In genomic region chr5:43892386-43892785, GRCm38 (mm10) we compare ENCODE assay signal across 9 mouse cellular contexts. TPM values are rescaled to one million over a fixed set of nuclear protein-coding genes. Genes with fewer than 3 reads are reported as not detected.
DNase-seq lines count a peak whose midpoint lies in the region; ATAC-seq and TF ChIP-seq lines count a peak whose summit lies in the region.
"Had no signal": no experiment of that assay in that cellular context is flagged by ENCODE, and none has a peak within 500 bp of the region (broad histone marks: within the 10 kb centered on the region; RNA-seq: fewer than 3 reads in every experiment).

No protein-coding gene starts in this region.

- H3K9me3 ChIP-seq in hindbrain, postnatal 0 days (ENCODE audit: low read length), result no peaks in the 10 kb centered on the region
- H3K9me3 ChIP-seq in hindbrain, embryonic 10.5 days, result no peaks in the 10 kb centered on the region
- no peaks in the 10 kb centered on the region for H3K9me3 ChIP-seq in embryonic facial prominence, embryonic 11.5 days (replicated peaks; ENCODE audit: control insufficient read depth, low read length)

- no peak overlapping the region for H3K4me2 ChIP-seq in hindbrain, postnatal 0 days (ENCODE audit: low read depth, low read length)
- H3K4me2 ChIP-seq in embryonic facial prominence, embryonic 11.5 days (ENCODE audit: low read depth, low read length), result no peak overlapping the region

- no peaks in the 10 kb centered on the region for H3K4me1 ChIP-seq in hindbrain, postnatal 0 days (ENCODE audit: insufficient read depth, low read length)
- H3K4me1 ChIP-seq in hindbrain, embryonic 10.5 days (replicated peaks), result no peaks in the 10 kb centered on the region; the same call in 1 of the 2 replicates
- H3K4me1 ChIP-seq in embryonic facial prominence, embryonic 11.5 days (ENCODE audit: control insufficient read depth, insufficient read depth, low read length), result no peaks in the 10 kb centered on the region

- H3K9ac ChIP-seq in hindbrain, postnatal 0 days (replicated peaks; ENCODE audit: low read length), result no peak overlapping the region
- H3K9ac ChIP-seq in embryonic facial prominence, embryonic 11.5 days (replicated peaks; ENCODE audit: low read length), result no peak overlapping the region

- no peak for ATAC-seq in hindbrain, postnatal 0 days
- peak; percentile 58 for ATAC-seq in CD4-positive, CD25-positive, alpha-beta regulatory T cell, adult 4 months
- ATAC-seq in embryonic facial prominence, embryonic 11.5 days (replicated peaks; ENCODE audit: insufficient number of reproducible peaks, low FRiP score, low TSS enrichment, low read depth), result no peak

- DNase-seq in hindbrain, postnatal 0 days (ENCODE audit: low spot score), result peak; percentile 65
- DNase-seq in hindbrain, embryonic 10.5 days (ENCODE audit: low spot score), result no peak
- peak; percentile 68 for DNase-seq in 416B (ENCODE audit: low read depth)
- DNase-seq in embryonic facial prominence, embryonic 11.5 days (ENCODE audit: low spot score), result peak; percentile 83
- peak; percentile 16 to 62 for DNase-seq in layer of hippocampus, postnatal 14 days (ENCODE audit: low spot score in 2 of 2)
- peak; percentile 40 for DNase-seq in thymus, postnatal 25 days
- no peak for DNase-seq in cerebellum, adult 11 months

- WGBS in hindbrain, postnatal 0 days, result 22% methylated on average over 1 of the region's 1 CpGs
- 20% methylated on average over 1 of the region's 1 CpGs for WGBS in hindbrain, embryonic 10.5 days
- 17% methylated on average over 1 of the region's 1 CpGs for WGBS in embryonic facial prominence, embryonic 11.5 days

- no peak overlapping the region for H3K4me3 ChIP-seq in hindbrain, postnatal 0 days (ENCODE audit: low read length)
- no peak overlapping the region for H3K4me3 ChIP-seq in hindbrain, embryonic 10.5 days
- H3K4me3 ChIP-seq in embryonic facial prominence, embryonic 11.5 days (ENCODE audit: low read depth, low read length), result no peak overlapping the region

- H3K27ac ChIP-seq in hindbrain, postnatal 0 days, result no peak overlapping the region
- no peak overlapping the region for H3K27ac ChIP-seq in hindbrain, embryonic 10.5 days
- H3K27ac ChIP-seq in embryonic facial prominence, embryonic 11.5 days (replicated peaks; ENCODE audit: low read depth, low read length), result no peak overlapping the region

- H3K36me3 ChIP-seq in hindbrain, postnatal 0 days (ENCODE audit: insufficient read depth, low read length), result no peaks in the 10 kb centered on the region
- H3K36me3 ChIP-seq in hindbrain, embryonic 10.5 days, result no peaks in the 10 kb centered on the region
- H3K36me3 ChIP-seq in embryonic facial prominence, embryonic 11.5 days (replicated peaks; ENCODE audit: control insufficient read depth, insufficient read depth, low read depth, low read length), result no peaks in the 10 kb centered on the region

- peak; percentile 66 for TF ChIP-seq CTCF in hindbrain, postnatal 0 days (IDR thresholded peaks at IDR 0.05; ENCODE audit: low read depth)

- no peaks in the 10 kb centered on the region for H3K27me3 ChIP-seq in hindbrain, postnatal 0 days (ENCODE audit: insufficient read depth, low read length)
- no peaks in the 10 kb centered on the region for H3K27me3 ChIP-seq in hindbrain, embryonic 10.5 days (ENCODE audit: insufficient read depth, poor library complexity, severe bottlenecking)
- no peaks in the 10 kb centered on the region for H3K27me3 ChIP-seq in embryonic facial prominence, embryonic 11.5 days (ENCODE audit: control insufficient read depth, insufficient read depth, low read length)

RNA-seq across cellular contexts. Expression of gene Gm7879, which starts 20.6 kb away (rescaled TPM):
- total RNA-seq in hindbrain, postnatal 0 days (2014; rRNA removed), result 0.61 TPM in 1 of 2 replicates, not detected in the other
- polyA plus RNA-seq in hindbrain, postnatal 0 days (2015; fragmentation: Nextera tagmentation; extraction: Ambion mirVana), result 0.30 TPM in 1 of 2 replicates, not detected in the other
- not detected in 2 replicates for polyA plus RNA-seq in hindbrain, embryonic 10.5 days (2016; fragmentation: Nextera tagmentation; extraction: Ambion mirVana)
- not detected for polyA plus RNA-seq in CD4-positive, CD25-positive, alpha-beta regulatory T cell, adult 4 months (2017; shearing (Covaris generic))
- 0.59 and 0.73 TPM in 2 replicates for polyA plus RNA-seq in embryonic facial prominence, embryonic 11.5 days (2014; fragmentation: Nextera tagmentation; extraction: Ambion mirVana)
- total RNA-seq in layer of hippocampus, postnatal 14 days (2021), result 10 to 100 TPM; 12.0 to 12.6 TPM
- polyA plus RNA-seq: neural tube, embryonic 14.5 days had no signal

RNA-seq across cellular contexts. Expression of gene Cd38, which starts 24.0 kb away (rescaled TPM):
- 3.5 and 4.7 TPM in 2 replicates for total RNA-seq in hindbrain, postnatal 0 days (2014; rRNA removed)
- polyA plus RNA-seq in hindbrain, postnatal 0 days (2015; fragmentation: Nextera tagmentation; extraction: Ambion mirVana), result 3.9 and 4.0 TPM in 2 replicates
- 6.4 and 7.7 TPM in 2 replicates for polyA plus RNA-seq in hindbrain, embryonic 10.5 days (2016; fragmentation: Nextera tagmentation; extraction: Ambion mirVana)
- 10 to 100 TPM; 38.2 to 46.2 TPM for polyA plus RNA-seq in CD4-positive, CD25-positive, alpha-beta regulatory T cell, adult 4 months (2017; shearing (Covaris generic))
- polyA plus RNA-seq in embryonic facial prominence, embryonic 11.5 days (2014; fragmentation: Nextera tagmentation; extraction: Ambion mirVana), result 9.9 and 10.7 TPM in 2 replicates
- total RNA-seq in layer of hippocampus, postnatal 14 days (2021), result 10 to 100 TPM; 13.2 to 14.4 TPM

Comparison
In these comparisons a context has a peak if more than half of its experiments do, and no peak if none do; other contexts are left out.
1. DNase-seq: peak in hindbrain, postnatal 0 days (single experiment), 416B (single experiment), embryonic facial prominence, embryonic 11.5 days (single experiment), layer of hippocampus, postnatal 14 days (2 of 2) and thymus, postnatal 25 days (single experiment); none in hindbrain, embryonic 10.5 days (single experiment) and cerebellum, adult 11 months (single experiment).